Mouse (Mus musculus) fibroblast of lung, adult 2 months (primary cell): ENCODE results near the gene Kctd3.

Experiments used
- DNase-seq: peaks from one replicate; pipeline ENCODE4 v3.0.0-alpha.2; 2011; ENCODE audit warnings: low read depth

Gene Kctd3

GRCm38 (mm10) chr1:189007980-189008324, 311 bp upstream of the Kctd3 start:
- DNase-seq = no peak

GRCm38 (mm10) chr1:189006826-189007225, 815 bp downstream of the Kctd3 start:
- no peak for DNase-seq

GRCm38 (mm10) chr1:189006267-189006666, 1.4 kb downstream of the Kctd3 start:
- DNase-seq = no peak

- no peak for DNase-seq
Observed at GRCm38 (mm10) chr1:189004774-189005173, 2.9 kb downstream of the Kctd3 start.

GRCm38 (mm10) chr1:189001815-189002214, 5.8 kb downstream of the Kctd3 start:
- no peak for DNase-seq

GRCm38 (mm10) chr1:188999981-189000380, 7.7 kb downstream of the Kctd3 start:
- no peak for DNase-seq

GRCm38 (mm10) chr1:188997921-188998320, 9.7 kb downstream of the Kctd3 start:
- no peak for DNase-seq

GRCm38 (mm10) chr1:188993218-188993617, 14.4 kb downstream of the Kctd3 start:
- DNase-seq = peak; percentile 40

- peak; percentile 20 for DNase-seq
Observed at GRCm38 (mm10) chr1:188980050-188980449, 27.6 kb downstream of the Kctd3 start.

- DNase-seq = no peak
Observed at GRCm38 (mm10) chr1:188973926-188974325, 33.7 kb downstream of the Kctd3 start.

GRCm38 (mm10) chr1:188973078-188973477, 34.6 kb downstream of the Kctd3 start:
- DNase-seq = no peak

GRCm38 (mm10) chr1:188952501-188952900, 55.1 kb downstream of the Kctd3 start:
- no peak for DNase-seq

GRCm38 (mm10) chr1:188951091-188951490, 56.5 kb downstream of the Kctd3 start:
- DNase-seq = no peak

GRCm38 (mm10) chr1:188948276-188948675, 59.4 kb downstream of the Kctd3 start:
- DNase-seq = no peak

GRCm38 (mm10) chr1:188947794-188948193, 59.8 kb downstream of the Kctd3 start:
- no peak for DNase-seq

- no peak for DNase-seq
Observed at GRCm38 (mm10) chr1:188946849-188947248, 60.8 kb downstream of the Kctd3 start.

GRCm38 (mm10) chr1:188945326-188945725, 62.3 kb downstream of the Kctd3 start:
- no peak for DNase-seq

- no peak for DNase-seq
Observed at GRCm38 (mm10) chr1:188937246-188937780, 70.3 kb downstream of the Kctd3 start.
